Mouse (Mus musculus): ENCODE data around the gene Fnip2. TPM values are rescaled to one million over a fixed set of nuclear protein-coding genes. Genes with fewer than 3 reads are reported as not detected.
"Not testable (repeated sequence)": the region's sequence is repeated elsewhere in the genome, so short reads cannot be mapped to it uniquely, and the experiment has no call there.

Fnip2 gene
- total and polyA plus RNA-seq, 2 experiments from 2014 or later, result 4.6 to 22.4 TPM

DNA sequence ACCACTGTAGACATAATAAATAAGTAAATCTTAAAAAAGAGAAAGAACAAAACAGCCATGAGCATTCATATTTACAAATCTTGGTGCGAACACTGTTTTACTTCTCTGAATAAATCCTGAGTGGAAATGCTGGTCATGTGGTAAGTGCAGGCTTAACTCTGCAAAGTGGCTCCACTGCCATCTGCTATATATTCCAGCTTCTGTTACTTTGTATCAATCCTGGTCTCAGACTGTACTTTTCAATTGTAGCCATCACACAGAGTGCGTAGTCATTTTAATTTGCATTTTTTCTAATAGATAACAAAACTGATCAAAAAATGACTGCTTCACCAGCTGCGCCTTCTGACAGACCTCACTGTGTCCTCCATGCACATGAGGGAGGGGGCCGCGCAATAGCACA lies 98.2 kb downstream of the Fnip2 start:
- Histone ChIP-seq H3K36me3 (ENCODE audit: insufficient read depth, low read length) (peaks cover under 1% of the 10 kb centered on the region; the same call in 1 of the 2 replicates), H3K9ac (replicated peaks; ENCODE audit: low read length) (no peak overlapping the region), H3K27ac (no peak overlapping the region), H3K9me3 (ENCODE audit: low read length) (peaks cover 3% of the 10 kb centered on the region; the same call in 1 of the 2 replicates), H3K27me3 (ENCODE audit: insufficient read depth, low read length) (no peaks in the 10 kb centered on the region), H3K4me2 (ENCODE audit: low read depth, low read length) (no peak overlapping the region), H3K4me3 (ENCODE audit: low read length) (no peak overlapping the region), H3K4me1 (ENCODE audit: insufficient read depth, low read length) (no peaks in the 10 kb centered on the region)
- ATAC-seq (no peak), DNase-seq (ENCODE audit: low spot score) (no peak)
- no peak for TF ChIP-seq CTCF (IDR thresholded peaks at IDR 0.05; ENCODE audit: low read depth)
- 97% methylated on average over 5 of the region's 5 CpGs for WGBS

DNA sequence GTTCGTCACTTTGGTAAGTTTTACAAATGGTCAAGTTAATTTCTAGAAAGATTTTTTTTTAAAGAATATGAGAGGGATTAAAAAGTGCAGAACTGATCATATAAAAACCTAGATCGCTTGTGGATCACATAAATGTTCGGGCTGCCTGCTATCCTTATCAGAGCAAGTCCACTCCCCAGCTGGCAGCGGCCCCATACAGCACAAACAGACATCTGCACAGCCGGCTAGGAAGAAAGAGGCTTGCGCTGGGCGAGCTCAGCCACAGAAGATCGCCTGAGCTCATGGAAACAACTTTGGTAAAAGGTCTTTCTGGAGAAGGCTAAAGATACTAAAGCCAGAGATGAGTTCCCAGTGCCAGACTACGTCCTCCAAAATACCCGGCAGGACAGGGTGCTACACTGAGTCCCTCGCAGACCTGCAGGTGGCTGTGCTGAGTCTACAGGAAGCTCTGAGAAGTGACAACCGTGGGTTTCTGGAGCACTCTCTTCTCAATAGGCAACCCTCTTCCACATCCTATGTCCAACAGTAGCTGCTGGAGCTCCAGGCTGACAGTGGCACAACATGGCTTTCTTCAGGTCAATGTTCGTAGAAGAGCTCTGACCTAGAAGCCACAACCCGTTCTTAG lies 108.8 kb downstream of the Fnip2 start:
- Histone ChIP-seq H3K27me3 (ENCODE audit: insufficient read depth, low read length) (no peaks in the 10 kb centered on the region), H3K36me3 (ENCODE audit: insufficient read depth, low read length) (peaks cover 25% of the 10 kb centered on the region; the same call in 1 of the 2 replicates), H3K9me3 (ENCODE audit: low read length) (no peaks in the 10 kb centered on the region), H3K9ac (replicated peaks; ENCODE audit: low read length) (no peak overlapping the region), H3K27ac (no peak overlapping the region), H3K4me1 (ENCODE audit: insufficient read depth, low read length) (no peaks in the 10 kb centered on the region), H3K4me2 (ENCODE audit: low read depth, low read length) (no peak overlapping the region), H3K4me3 (ENCODE audit: low read length) (no peak overlapping the region)
- ATAC-seq, result no peak
- 85% methylated on average over 14 of the region's 14 CpGs for WGBS
- DNase-seq (ENCODE audit: low spot score), result no peak
- no peak for TF ChIP-seq CTCF (IDR thresholded peaks at IDR 0.05; ENCODE audit: low read depth)

DNA sequence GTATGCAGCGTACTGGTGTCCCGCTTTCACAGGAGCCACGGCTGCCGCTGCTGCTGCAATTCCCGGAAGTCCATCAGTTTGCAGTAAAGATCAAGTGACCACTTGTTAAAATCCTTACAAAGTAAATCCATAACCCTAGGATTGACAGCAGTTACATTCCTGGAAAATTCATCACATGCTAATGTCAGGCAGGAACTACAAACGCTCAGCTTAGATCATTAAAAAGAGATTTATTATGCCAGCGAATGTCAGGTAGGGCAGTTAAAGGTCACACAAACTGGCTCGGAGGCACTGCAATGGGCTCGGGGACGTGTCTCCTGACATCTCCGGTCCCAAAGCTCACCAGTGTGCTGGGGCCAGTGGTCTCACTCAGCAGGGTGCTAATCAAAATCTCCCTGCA lies 111.8 kb downstream of the Fnip2 start:
- ATAC-seq, result no peak
- H3K9me3 ChIP-seq (ENCODE audit: low read length), result no peaks in the 10 kb centered on the region
- peaks cover 12% of the 10 kb centered on the region; the same call in 1 of the 2 replicates for H3K36me3 ChIP-seq (ENCODE audit: insufficient read depth, low read length)
- H3K27ac ChIP-seq, result no peak overlapping the region
- no peak for DNase-seq (ENCODE audit: low spot score)
- no peaks in the 10 kb centered on the region for H3K27me3 ChIP-seq (ENCODE audit: insufficient read depth, low read length)
- no peak for TF ChIP-seq CTCF (IDR thresholded peaks at IDR 0.05; ENCODE audit: low read depth)
- WGBS, result 64% methylated on average over 11 of the region's 11 CpGs
- no peak overlapping the region for H3K9ac ChIP-seq (replicated peaks; ENCODE audit: low read length)
- H3K4me3 ChIP-seq (ENCODE audit: low read length), result no peak overlapping the region
- 0 out of 2 replicates have a peak, but pooled peaks cover 3% of the 10 kb centered on the region for H3K4me1 ChIP-seq (ENCODE audit: insufficient read depth, low read length)
- no peak overlapping the region for H3K4me2 ChIP-seq (ENCODE audit: low read depth, low read length)

DNA sequence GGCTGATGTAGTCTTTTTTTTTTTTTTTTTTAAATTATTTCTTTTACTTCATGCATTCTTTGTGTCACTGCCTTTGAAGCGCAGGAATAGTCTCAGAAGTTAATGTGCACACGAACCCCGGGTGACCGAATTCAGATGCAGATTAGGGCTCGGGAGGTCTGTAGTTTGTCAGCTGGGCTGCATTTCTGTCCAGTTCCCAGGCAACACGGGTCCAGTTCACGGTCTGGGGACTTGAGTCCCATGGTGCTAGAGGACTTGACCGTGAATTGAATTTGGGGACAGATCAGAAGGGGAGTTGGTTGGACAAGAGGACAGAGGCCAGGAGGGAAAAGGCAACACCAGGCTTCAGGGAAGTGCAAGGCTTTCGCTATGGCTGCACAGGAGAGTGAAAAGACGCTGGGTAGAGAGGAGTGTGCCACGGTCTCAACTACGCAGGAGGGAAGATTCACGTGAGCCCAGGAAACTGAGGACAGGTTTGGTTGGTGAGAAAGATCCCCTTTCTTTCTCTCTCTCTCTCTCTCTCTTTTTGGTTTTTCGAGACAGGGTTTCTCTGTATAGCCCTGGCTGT lies 114.8 kb downstream of the Fnip2 start:
- 0 out of 2 replicates have a peak, but pooled peaks cover 3% of the 10 kb centered on the region for H3K4me1 ChIP-seq (ENCODE audit: insufficient read depth, low read length)
- no peak overlapping the region for H3K9ac ChIP-seq (replicated peaks; ENCODE audit: low read length)
- no peak overlapping the region for H3K4me2 ChIP-seq (ENCODE audit: low read depth, low read length)
- peak; percentile 66 for ATAC-seq
- no peaks in the 10 kb centered on the region for H3K36me3 ChIP-seq (ENCODE audit: insufficient read depth, low read length)
- 20% methylated on average over 13 of the region's 14 CpGs for WGBS
- H3K9me3 ChIP-seq (ENCODE audit: low read length), result no peaks in the 10 kb centered on the region
- H3K27me3 ChIP-seq (ENCODE audit: insufficient read depth, low read length), result no peaks in the 10 kb centered on the region
- no peak overlapping the region for H3K4me3 ChIP-seq (ENCODE audit: low read length)
- TF ChIP-seq CTCF (IDR thresholded peaks at IDR 0.05; ENCODE audit: low read depth), result no peak
- no peak overlapping the region for H3K27ac ChIP-seq
- peak; percentile 58 for DNase-seq (ENCODE audit: low spot score)

DNA sequence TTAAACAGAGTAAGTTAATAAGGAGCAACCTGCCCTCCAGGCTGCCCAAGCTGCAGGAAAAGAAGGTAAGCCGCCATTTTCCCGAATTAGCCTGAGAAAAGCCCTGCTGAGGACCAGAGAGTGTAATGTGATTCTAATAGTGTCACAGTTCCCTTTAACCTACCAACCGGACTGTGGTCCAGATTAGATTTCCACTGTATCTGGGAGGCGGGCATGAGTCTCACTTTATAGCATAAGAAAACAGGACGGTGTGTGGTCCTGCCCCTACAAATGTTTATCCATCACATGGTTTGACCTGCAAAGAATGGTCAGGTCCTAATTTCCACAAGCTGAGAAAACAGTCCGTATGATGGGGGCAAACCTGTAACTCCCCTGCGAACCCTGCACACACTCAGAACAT lies 118.2 kb downstream of the Fnip2 start:
- 88% methylated on average over 7 of the region's 7 CpGs for WGBS

DNA sequence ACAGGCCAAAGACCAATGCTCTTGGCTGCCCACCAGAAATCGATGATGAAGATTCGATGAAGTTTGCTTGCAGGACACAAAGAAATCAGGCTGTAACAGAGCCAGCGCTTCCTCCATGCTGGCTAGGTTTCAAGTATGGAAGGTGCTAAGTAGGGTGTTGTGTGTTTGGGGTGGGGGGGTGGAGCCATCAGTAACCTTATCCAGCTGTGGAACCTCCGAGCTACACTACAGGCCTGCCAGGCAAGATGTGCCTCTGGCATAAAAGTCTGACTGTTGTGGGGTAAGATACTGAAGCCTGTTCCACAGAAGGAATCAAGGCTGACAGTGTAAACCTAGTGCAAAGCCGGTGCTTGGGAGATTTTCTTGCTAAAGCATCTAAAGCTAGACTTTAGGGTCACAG lies 119.2 kb downstream of the Fnip2 start:
- no peak overlapping the region for H3K4me3 ChIP-seq (ENCODE audit: low read length)
- 86% methylated on average over 5 of the region's 5 CpGs for WGBS
- no peak overlapping the region for H3K9ac ChIP-seq (replicated peaks; ENCODE audit: low read length)
- no peaks in the 10 kb centered on the region for H3K27me3 ChIP-seq (ENCODE audit: insufficient read depth, low read length)
- 0 out of 2 replicates have a peak, but pooled peaks cover 3% of the 10 kb centered on the region for H3K4me1 ChIP-seq (ENCODE audit: insufficient read depth, low read length)
- TF ChIP-seq CTCF (IDR thresholded peaks at IDR 0.05; ENCODE audit: low read depth), result no peak
- DNase-seq (ENCODE audit: low spot score) (no peak), ATAC-seq (no peak)
- H3K4me2 ChIP-seq (ENCODE audit: low read depth, low read length), result no peak overlapping the region
- H3K36me3 ChIP-seq (ENCODE audit: insufficient read depth, low read length), result no peaks in the 10 kb centered on the region
- no peaks in the 10 kb centered on the region for H3K9me3 ChIP-seq (ENCODE audit: low read length)
- H3K27ac ChIP-seq, result no peak overlapping the region

More for the DNA sequence above, 118.2 kb downstream of the Fnip2 start:
- Histone ChIP-seq H3K9ac (replicated peaks; ENCODE audit: low read length) (no peak overlapping the region), H3K9me3 (ENCODE audit: low read length) (no peaks in the 10 kb centered on the region), H3K36me3 (ENCODE audit: insufficient read depth, low read length) (no peaks in the 10 kb centered on the region), H3K27ac (no peak overlapping the region), H3K4me2 (ENCODE audit: low read depth, low read length) (no peak overlapping the region), H3K27me3 (ENCODE audit: insufficient read depth, low read length) (no peaks in the 10 kb centered on the region), H3K4me3 (ENCODE audit: low read length) (no peak overlapping the region), H3K4me1 (ENCODE audit: insufficient read depth, low read length) (0 out of 2 replicates have a peak, but pooled peaks cover 3% of the 10 kb centered on the region)
- no peak for DNase-seq (ENCODE audit: low spot score)
- no peak for TF ChIP-seq CTCF (IDR thresholded peaks at IDR 0.05; ENCODE audit: low read depth)
- ATAC-seq, result no peak

DNA sequence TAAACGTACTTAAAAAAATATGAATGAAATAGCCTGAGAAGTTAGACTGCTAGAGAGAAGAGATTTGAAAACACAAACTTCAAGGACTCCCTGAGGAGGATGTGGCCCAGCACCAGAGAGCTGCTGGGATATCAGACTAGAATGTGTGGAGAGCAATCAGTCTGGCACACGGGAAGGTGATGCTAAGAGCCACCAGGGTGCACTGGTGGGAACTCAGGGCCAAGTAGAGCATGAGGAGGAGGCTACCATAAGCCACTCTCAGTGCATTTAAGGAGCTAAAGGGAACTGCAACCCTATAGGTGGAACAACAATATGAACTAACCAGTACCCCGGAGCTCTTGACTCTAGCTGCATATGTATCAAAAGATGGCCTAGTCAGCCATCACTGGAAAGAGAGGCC lies 120.9 kb downstream of the Fnip2 start:
- not testable (repeated sequence) for H3K9ac ChIP-seq (replicated peaks; ENCODE audit: low read length); DNase-seq (ENCODE audit: low spot score); H3K4me3 ChIP-seq (ENCODE audit: low read length); H3K4me1 ChIP-seq (ENCODE audit: insufficient read depth, low read length); H3K36me3 ChIP-seq (ENCODE audit: insufficient read depth, low read length); H3K4me2 ChIP-seq (ENCODE audit: low read depth, low read length); H3K27ac ChIP-seq; H3K27me3 ChIP-seq (ENCODE audit: insufficient read depth, low read length); H3K9me3 ChIP-seq (ENCODE audit: low read length); ATAC-seq
- WGBS, result 84% methylated on average over 3 of the region's 3 CpGs
